Mouse (Mus musculus) T-cell, adult 2 months (primary cell): Measurements from ENCODE around the gene Nin.
A peak's percentile ranks its signal among the peaks of the same experiment; 100 is the strongest.
"Not testable (repeated sequence)": the region's sequence is repeated elsewhere in the genome, so short reads cannot be mapped to it uniquely, and the experiment has no call there.

Source experiments
- DNase-seq: peaks from one replicate; pipeline ENCODE4 v3.0.0; 2022; ENCODE audit warnings: low spot score

Gene Nin

GRCm38 (mm10) chr12:70113351-70113750 is at the start of gene Nin:
TSS of gene Nin (minus strand) at chr12:70113717.
- DNase-seq, result no peak

GRCm38 (mm10) chr12:70161057-70161456 is 47.5 kb upstream of the Nin start:
- no peak for DNase-seq

- DNase-seq, result no peak
These were observed 44.0 kb upstream of the Nin start for GRCm38 (mm10) chr12:70157292-70158066.

- no peak for DNase-seq
These were observed 42.7 kb upstream of the Nin start for GRCm38 (mm10) chr12:70156222-70156621.

- DNase-seq, result no peak
These were observed 40.3 kb upstream of the Nin start, which contains the start of gene Abhd12b for GRCm38 (mm10) chr12:70153842-70154241. TSS of gene Abhd12b (plus strand) at chr12:70154142.

- peak; percentile 32 for DNase-seq
These were observed 35.2 kb upstream of the Nin start for GRCm38 (mm10) chr12:70148631-70149265.

GRCm38 (mm10) chr12:70147986-70148630 is 34.6 kb upstream of the Nin start:
- DNase-seq, result no peak

GRCm38 (mm10) chr12:70145586-70145985 is 32.1 kb upstream of the Nin start:
- no peak for DNase-seq

GRCm38 (mm10) chr12:70144637-70145448 is 31.3 kb upstream of the Nin start:
- DNase-seq, result peak; percentile 72

GRCm38 (mm10) chr12:70144106-70144587 is 30.6 kb upstream of the Nin start:
- not testable (repeated sequence) for DNase-seq

GRCm38 (mm10) chr12:70140993-70141576 is 27.6 kb upstream of the Nin start:
- no peak for DNase-seq

- peak; percentile 18 for DNase-seq
These were observed 27.0 kb upstream of the Nin start for GRCm38 (mm10) chr12:70140542-70140941.

GRCm38 (mm10) chr12:70139871-70140270 is 26.4 kb upstream of the Nin start:
- no peak for DNase-seq

- DNase-seq, result no peak
These were observed 24.1 kb upstream of the Nin start for GRCm38 (mm10) chr12:70137626-70138025.

GRCm38 (mm10) chr12:70137095-70137494 is 23.6 kb upstream of the Nin start:
- no peak for DNase-seq

GRCm38 (mm10) chr12:70136185-70136756 is 22.8 kb upstream of the Nin start:
- peak; percentile 86 for DNase-seq

GRCm38 (mm10) chr12:70134627-70135235 is 21.2 kb upstream of the Nin start:
- no peak for DNase-seq

GRCm38 (mm10) chr12:70131042-70131675 is 17.6 kb upstream of the Nin start:
- DNase-seq, result no peak

GRCm38 (mm10) chr12:70129105-70129504 is 15.6 kb upstream of the Nin start:
- DNase-seq, result peak; percentile 40

- DNase-seq, result no peak
These were observed 13.1 kb upstream of the Nin start for GRCm38 (mm10) chr12:70126626-70127025.
